Mouse (Mus musculus) mesoderm, embryonic 11.5 days (tissue): ENCODE measurements at regions not wholly inside any gene's neighbourhood (a gene's known extent, or its start where the extent isn't known, plus 50 kb on each side); places are given as distances from the start of the nearest gene placed in this dataset.

Source experiments
- DNase-seq: peaks from one replicate; pipeline ENCODE4 v3.0.0-alpha.2; 2012; ENCODE audit warnings: low read depth, low spot score

DNA sequence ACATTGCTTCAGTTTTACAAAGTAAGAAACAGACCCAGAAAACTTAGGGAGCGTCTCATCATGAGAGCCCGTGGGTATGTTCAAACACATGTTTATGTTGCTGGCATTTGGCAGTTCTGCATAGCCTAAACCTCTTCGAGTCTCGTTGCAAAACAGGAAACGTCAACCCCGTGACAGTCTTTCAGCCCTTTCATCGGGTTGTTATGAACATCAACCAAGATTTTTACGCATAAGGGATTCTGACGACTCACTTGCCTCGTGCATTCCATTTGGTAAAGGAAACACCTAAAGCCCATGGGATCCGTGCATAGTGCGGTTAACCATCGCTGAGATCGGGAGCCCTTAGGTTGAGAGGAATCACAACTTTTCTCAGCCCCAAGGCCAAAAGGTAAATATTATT is 115.7 kb downstream of the Gpam start:
- no peak for DNase-seq

DNA sequence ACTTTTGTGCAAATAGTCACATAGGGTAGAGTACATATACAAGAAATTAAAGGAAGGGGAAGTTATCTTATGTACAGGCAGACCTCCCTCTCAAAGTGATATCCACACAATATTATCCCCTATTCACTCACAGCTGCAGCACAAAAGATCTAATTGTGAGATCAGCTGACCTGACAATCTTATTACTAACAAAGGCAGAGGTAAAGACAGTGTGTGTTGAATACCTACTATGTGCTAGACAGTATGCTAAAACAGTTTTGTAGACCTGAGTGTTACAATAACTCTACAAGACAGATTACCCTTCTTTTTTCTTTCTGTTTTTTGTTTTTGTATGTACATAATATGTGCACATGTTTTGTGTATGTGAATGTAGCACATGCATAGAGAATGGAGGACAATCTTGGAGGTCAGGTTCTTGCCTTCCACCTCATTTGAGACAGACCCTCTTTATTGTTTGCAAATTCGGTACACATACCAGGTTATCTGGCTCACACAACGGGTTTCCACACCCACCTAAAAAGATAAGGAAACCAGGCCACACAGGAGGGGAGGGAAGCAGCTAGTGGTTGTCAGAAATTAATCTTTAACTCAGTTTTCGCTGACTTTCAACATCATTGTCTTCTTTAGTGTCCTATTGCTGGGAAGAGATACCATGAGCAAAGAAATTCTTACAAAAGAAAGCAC is 118.4 kb downstream of the Gpam start:
- no peak for DNase-seq

- DNase-seq = no peak
Observed at GRCm38 (mm10) chr19:54989982-54990381, 137.1 kb downstream of the Gpam start.

- DNase-seq = no peak
Observed at GRCm38 (mm10) chr19:54984541-54984940, 142.5 kb downstream of the Gpam start.

DNA sequence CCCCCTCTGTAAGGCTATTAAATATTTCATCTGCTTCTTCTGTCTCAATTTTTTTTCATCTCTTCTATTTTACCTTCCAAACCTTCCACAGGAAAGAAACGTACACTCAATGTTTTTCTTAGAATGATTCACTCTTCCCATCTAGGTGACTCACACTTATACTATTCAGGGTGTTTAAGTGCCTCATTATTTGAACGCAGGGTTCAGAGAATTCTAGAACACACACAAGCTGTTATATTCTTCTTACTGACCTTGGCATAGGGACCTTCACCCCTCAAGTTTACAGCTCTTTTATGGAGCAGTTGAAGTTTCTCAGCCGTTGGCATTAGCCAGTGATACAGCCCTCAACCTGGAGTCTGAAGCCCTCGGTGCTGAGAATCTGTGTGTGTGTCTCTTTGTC is 144.2 kb downstream of the Gpam start:
- DNase-seq = no peak

DNA sequence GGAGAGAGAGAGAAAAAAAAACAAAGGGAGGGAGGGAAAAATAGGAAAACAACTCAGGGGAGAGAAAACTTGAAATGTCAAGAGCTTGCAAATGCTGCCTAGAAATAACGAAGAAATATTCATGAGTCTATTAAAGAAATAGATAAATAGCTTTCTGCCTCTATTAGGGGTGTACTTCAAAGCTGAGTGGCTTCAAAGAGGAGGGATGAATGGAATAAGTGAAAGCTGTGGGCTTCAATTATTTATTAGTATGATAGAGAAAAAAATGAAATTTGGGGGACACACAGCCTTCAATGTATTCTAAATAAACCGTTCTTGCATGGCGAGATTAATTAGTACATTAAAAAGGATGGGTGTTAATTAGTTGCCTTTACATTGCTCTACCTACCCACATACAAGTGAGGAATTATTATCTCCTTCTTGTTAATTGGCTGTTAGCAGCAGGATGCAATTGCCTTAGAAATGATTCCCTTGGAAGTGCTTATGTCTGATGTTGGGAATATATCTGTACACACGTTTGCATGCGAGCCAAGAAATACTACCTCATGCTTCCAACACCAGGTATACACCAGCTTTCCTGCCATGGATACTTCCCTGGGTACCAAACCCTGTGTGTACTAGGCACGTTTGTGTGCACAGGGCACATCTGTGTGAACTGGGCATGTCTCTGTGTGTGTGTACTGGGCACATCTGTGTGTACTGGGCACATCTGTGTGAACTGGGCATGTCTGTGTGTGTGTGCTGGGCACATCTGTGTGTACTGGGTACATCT is 155.4 kb downstream of the Gpam start:
- no peak for DNase-seq

DNA sequence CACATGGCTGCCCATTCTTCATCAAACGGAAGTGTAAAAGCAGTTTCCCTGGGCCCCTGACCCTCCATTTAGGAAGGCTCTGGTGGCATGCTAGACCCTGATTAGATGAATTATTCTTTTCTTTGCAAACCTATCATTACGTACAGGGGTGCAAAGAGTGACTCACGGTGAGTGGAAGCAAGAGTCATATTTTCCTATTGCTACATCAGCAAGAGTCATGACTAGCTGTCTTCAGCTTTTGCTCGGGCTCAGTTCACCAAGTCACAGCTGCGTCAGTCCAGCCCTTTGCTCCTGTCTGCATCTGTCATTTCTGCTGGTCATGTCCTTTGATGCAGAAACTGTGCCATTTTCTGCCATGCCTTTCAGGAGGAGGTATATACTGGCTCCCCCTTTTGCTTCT is 168.7 kb downstream of the Gpam start:
- DNase-seq = no peak

DNA sequence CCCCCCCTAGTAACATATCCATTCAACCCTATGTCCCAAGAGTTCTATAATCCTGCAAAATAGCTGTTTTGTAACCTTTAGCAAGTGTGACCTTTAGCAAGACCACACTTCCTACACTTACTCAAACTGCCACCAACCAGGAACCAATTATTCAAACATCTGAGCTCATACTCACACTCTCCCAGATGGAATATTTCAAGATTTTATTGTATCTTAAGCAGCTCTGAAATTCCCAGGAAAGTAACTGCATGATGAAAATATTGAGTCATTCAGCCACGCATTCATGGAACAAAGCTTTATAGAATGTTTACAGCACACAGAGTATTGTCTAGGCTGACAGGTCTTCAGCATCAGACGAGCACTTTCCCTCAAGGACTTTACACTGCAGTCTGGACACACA is 171.9 kb downstream of the Gpam start:
- DNase-seq = no peak

DNA sequence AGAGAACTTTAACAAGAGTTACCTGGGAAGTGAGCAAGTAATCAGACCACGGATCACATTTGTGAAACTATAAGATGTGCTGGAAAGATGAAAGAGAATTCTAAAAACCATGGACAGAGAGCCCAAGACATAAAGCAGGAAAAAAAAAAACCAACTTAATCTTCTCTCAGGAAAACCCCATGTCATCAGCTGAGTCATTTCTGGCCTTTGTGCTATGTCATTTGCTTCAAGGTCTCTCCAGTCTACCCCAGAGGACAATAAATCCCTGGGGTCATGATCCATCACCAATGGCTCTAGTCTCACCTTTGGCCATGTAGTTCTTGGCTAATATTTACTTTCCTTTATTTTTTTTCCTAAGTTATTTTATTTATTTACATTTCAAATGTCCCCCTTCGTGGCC is 174.5 kb downstream of the Gpam start:
- DNase-seq = no peak

DNA sequence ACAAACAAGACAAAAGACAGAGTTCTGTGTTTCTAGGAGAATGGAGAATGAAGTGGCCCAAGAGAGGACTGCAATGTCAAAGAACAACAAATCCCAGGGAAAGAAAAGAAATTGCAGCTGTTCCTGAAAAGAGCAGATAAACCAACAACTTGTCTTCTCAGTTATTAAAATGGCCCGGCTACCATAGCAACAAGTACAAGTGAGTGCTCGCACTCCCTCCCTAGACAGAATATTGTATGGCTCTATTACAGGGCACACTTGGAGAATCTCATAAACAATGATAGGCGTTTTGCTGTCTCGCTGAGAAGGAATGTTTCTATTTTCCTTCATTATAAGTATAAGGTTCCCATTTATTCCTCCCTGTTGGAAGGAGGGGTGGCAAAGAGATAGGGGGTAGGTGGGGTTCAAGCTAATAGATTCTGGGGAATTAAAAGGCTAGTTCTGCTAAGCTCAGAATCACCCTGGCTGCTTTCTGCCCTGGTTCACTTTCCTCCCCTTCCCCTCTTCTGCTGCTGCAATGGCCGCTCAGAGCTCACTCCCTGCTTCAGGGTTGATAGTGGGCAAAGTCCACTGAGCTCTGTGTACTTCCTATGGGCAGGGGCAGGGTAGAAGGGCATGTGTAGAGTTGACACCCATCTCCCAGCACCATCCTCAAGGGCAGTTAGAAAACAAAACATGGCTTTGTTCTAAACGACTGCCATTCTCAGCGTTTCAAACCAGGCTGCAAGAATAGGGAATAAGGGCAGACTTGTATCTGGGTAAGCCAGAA is 178.5 kb downstream of the Gpam start:
- no peak for DNase-seq

DNA sequence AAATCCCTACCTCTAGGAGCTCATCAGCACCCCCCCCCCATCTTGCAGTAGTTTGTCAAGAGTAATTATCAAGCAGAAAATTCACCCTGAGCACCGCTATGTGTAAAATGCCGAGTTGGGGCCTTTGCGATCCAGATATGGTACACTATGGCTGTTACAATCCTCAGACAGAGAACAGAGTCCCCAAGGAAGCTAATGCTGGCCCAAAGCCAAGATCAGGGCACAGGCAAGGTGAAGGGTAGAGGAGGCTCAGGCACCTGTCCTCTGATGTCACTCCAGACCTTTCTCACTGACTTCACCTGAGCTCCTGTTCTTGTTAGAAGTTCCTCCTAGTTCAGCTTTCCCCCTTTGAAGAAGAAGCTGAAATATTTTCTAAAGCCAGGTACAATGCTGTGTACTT is 179.5 kb downstream of the Gpam start:
- DNase-seq = no peak

- DNase-seq = no peak
Observed at GRCm38 (mm10) chr19:54932579-54932978, 194.5 kb downstream of the Gpam start.

DNA sequence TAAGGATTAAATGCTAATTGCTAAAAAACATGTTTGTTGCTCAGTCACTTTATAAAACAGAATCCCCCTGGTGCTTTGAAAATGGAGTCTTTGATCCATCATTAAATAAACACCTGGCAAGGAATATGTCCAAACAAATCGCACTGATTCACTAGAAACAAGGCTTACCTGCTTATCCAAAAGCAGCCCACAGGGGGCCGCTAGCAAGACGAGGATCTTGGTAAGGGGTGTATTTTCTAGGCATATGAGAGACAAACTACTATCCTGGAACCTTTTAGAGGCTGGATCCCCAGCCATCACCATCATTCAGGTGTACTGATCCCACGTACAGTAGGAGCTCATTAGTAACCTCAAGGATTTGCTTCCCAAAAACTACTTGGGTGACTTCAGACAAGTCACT is 201.2 kb downstream of the Gpam start:
- DNase-seq = no peak

DNA sequence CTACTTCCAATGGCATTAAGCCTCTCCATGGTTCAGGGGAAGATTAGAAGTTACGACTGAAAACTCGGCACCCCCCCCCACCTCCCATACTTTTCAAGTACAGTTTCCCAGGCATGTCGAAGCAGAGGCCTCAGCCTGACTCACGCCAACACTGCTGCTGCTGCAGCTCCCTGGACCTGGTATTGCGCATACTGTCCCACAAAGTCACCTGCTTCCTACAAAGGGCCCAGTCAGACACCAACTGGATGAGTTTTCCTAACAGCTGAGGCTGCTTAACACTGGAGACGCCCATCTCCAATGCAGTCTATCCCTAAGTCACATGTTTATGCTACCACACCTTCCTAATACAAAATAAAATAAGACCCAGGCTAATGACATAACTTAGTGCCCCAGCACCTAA is 207.4 kb downstream of the Gpam start:
- DNase-seq = no peak

DNA sequence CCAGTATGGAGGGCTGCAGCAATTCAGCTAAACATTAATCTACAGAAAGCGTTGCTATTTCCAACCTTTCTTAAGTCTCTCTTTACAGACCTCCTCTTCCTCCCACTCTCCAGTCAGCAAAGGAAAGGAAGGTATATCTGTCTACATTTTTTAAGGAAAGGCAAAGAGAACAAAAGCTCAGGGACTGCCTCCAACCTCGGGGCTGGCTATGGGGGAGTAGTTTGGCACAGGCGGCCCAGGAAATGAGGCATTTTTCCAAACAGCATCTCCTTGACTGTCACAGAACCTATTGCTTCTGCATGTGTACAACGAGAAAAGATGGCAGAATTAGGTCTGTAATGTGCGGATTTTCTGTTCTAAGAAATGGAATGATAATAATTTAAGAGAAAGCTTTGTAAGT is 233.4 kb downstream of the Gpam start:
- DNase-seq = no peak

- no peak for DNase-seq
Observed at GRCm38 (mm10) chr19:54867078-54867477, 260.0 kb downstream of the Gpam start.

DNA sequence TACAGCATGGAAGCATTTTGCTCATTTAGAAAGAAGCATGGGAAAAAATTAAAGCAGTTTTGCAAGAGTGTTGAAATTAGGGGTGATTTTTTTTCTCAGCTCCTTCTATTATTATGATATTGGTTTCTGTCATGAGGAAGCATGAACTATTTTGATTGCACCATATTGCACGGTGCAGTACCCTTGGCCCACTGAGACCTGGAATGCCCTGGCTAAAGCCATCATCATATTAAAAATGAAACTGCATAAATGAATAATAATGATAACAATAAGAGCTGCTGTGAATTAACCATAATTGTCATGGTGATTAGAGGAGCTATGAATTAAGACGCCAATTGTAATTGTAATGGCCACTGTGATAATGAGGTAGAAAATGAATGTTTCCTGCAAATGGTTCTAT is 271.8 kb downstream of the Gpam start:
- no peak for DNase-seq

GRCm38 (mm10) chr19:54838231-54838630 is 288.8 kb downstream of the Gpam start:
- DNase-seq = no peak

- no peak for DNase-seq
Observed at GRCm38 (mm10) chr19:54836451-54836850, 290.6 kb downstream of the Gpam start.

GRCm38 (mm10) chr19:54822161-54822560 is 304.9 kb downstream of the Gpam start:
- DNase-seq = no peak

DNA sequence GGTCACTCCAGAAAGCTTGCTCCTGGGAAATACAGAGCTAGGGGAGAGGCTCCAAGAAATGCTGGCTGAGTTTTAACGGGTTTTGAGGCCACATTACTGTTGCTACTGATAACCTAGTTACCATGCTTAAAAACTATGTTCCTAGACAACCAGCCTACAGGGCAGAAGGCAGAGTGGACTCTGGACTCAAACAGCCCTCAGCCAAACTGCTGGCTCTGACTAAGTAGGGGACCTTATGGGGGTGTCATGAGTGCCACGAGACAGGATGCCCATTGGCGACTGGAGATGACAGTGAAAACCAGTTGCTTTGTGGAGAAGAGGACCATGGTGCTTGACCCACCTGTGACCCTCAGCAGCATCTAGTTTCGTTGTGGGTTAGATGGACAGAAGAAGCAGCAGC is 306.5 kb downstream of the Gpam start:
- DNase-seq = no peak

GRCm38 (mm10) chr19:54801123-54801742 is 325.8 kb downstream of the Gpam start:
- DNase-seq = no peak
